Mouse (Mus musculus) effector memory CD4-positive, alpha-beta T cell, adult 5 months (primary cell): ENCODE data around the gene 1700025G04Rik. TPM values are rescaled to one million over a fixed set of nuclear protein-coding genes. Genes with fewer than 3 reads are reported as not detected.

Experiments
- polyA plus RNA-seq: library from polyadenylated mRNA; unstranded; fragments of 100-300 nt; shearing (Covaris generic); gene quantifications from one replicate; pipeline ENCODE4 v1.2.1, GENCODE M21; 2017

1700025G04Rik gene
- 14.5 TPM for polyA plus RNA-seq

GRCm38 (mm10) chr1:152090018-152090553 is at the start of gene 1700025G04Rik:
Gene 1700025G04Rik, minus strand, starts transcription at chr1:152090125.

